Mouse (Mus musculus): ENCODE data around the gene Tex264.

The Tex264 gene

DNA sequence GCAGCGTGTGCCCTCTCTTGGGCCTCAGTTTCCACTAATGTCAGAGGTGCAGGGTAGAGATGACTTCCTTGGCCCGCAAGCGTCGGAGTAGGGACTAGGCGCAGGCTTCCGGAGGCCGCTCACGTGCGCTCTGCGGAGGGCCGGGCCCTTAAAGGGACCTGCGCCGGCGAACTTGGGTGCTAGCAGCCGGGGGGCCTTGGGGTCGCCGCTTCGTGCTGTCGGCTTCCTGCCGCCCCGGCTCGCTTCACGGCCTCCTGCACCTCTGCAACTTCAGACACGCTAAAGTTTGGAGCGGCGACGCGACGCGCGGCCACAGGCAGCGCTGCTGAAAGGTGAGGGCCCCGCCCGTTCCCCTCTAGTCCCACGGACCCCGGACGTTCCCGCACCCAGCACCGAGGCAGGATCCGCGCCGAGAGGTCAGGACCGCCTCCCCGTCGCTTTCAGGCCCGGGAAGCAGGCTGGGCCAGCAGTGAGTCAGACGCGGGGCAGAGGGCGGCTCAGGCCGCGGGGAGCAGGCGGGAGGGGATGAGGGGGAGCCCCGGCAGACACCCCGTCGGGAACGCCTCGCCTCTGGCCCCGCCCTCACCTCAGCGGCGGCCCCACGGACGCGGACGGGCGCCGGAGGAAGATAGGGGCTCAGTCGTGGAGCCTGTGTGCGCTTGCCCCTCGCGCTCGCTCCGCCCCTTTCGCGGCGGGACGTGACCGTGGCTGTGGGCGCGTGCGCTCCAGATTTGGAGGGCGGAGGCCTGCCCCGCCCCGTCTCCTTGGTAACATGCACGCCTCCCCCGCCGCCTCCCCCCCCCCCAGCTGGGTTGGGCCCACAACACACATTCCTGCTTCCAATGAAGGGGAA, at the start of gene Tex264:
TSS of gene Tex264 (minus strand) at position 679 of the 853 bp plus-strand sequence.
- peak; percentile 47 for DNase-seq (ENCODE audit: low read depth)

DNA sequence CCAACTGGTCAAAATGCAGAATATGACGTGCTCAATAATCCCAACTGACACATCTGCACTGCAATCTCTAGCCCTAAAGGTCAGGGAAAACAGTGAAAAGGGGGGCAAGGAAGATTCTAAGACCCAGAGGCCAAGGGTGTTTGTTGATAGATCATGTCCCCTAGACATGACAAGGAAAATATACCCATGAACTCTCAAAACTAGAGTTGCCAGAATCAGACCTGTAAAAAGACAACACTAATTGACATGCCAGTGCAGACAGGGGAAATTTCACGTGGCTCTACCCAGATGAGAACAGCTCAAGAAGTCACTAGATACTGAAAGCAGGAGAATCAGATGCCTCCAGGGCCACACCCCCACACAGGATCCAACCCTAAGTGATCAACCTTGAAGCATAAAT, 48.0 kb upstream of the Tex264 start:
- DNase-seq (ENCODE audit: low read depth), result no peak

DNA sequence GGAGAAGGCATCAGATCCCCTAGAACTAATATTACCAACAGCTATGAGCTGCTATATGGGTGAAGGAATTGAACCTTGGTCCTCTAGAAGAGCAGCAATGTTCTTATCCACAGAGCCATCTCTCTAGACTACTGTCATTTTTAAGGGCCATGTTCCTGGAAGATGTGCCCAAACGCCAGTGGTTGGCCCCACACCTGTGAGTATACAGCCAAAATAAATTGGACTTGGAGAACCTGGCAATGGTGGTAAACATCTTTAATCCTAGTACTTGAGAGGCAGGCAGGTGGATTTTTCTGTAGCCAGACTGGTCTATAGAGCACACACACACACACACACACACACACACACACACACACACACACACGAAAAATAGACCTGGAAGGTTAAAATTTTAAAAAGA, 43.7 kb upstream of the Tex264 start:
- DNase-seq (ENCODE audit: low read depth), result no peak

DNA sequence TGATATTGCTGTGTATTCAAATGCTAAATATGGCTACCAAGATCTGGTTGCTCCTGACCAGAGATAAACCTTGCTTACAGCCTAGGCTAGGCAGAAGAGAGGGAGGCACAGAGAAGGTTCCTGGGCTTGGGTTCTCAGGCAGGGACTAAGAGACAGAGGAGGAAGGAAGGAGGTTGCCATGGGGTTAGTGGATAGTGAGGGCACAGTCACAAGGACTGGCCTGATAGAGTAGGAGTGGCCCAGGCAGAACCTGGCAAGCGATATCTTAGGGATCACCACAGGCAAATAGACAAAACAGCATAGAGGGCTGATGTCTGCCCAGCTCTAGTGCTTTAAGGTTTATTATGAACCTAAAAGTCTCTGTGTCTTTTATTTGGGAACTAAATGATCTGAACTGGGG, 41.2 kb upstream of the Tex264 start:
- peak; percentile 29 for DNase-seq (ENCODE audit: low read depth)

DNA sequence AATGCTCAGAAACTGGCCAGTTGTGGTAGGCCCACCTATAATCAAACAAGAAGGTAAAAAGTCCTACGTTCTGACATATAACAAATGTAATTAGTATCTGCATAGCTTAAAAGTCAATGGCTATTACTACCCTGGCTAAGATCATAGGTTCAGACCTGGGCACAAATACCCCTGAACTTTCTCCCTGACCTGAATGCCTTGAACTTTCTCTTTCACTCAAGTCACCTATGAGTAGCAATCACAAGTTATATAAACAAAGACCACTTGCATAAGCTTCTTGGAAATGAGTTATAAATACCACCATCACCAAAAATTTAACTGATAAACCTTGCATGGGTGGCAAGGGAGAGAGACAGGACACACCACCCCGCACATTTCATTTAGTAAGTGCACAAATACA, 39.7 kb upstream of the Tex264 start:
- DNase-seq (ENCODE audit: low read depth), result no peak

GRCm38 (mm10) chr9:106724864-106725263, 39.1 kb upstream of the Tex264 start:
- no peak for DNase-seq (ENCODE audit: low read depth)

DNA sequence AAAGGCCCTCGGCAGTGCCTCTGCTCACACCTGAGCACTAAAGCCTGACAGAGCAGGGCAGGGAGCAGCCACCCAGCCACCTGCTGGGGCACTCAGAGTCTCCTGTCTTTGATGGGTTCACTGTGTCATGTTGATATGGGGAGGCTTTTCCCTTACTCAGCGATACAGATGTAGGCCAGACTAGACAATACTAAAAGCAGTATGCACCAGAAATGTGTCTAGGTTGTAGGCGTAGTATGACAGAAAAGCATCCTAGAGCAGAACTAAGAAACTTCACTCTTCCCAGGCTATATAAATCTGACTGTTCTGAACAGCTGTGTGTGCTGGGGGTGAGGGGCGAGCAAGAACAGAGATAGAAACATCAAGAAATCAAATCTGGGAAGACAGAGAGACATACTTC, 31.0 kb upstream of the Tex264 start:
- no peak for DNase-seq (ENCODE audit: low read depth)

DNA sequence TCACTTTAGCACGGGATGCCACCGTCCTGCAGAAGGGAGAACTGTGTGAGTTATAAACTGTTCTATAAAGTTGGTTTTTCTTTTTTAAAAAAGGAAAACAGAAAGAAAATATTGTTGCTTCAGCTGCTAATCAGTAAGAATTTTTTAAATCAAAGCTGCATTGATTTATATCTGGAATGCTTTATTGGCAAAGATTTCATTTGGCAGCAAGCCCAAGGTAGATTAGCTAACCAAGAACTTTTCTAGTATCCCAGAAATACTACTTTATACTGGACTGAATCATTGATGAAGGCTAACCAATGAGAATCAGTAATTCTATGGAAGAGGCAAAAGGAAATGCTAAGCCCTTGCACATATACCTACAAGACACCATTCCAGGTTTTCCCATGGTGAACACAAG, 30.5 kb upstream of the Tex264 start:
- DNase-seq (ENCODE audit: low read depth), result no peak

GRCm38 (mm10) chr9:106712470-106712869, 26.7 kb upstream of the Tex264 start:
- no peak for DNase-seq (ENCODE audit: low read depth)

DNA sequence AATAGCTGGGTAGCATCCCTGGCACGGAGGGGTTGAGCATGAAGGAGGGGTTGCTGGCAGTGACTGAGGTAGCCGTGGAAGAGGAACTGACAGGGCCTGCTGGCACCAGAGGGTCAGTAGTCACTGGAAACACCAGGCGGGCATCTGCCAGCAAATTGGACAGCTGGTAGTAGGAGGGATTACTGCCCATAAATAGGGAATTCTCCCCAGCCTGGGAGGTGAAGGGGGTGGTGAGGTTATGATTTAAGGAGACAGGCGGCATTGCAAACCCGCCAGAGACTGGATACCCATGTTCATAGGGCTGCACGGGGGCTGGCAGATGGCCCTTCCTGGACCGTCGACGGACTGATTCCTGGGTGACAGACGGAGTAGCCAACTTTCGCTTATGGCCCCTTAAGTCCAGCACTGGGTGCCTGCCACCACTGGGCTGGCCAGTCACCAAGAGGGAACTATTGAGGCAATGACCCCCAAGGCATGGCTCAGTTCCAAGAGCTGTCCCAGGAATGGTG, 7.3 kb upstream of the Tex264 start:
- no peak for DNase-seq (ENCODE audit: low read depth)

DNA sequence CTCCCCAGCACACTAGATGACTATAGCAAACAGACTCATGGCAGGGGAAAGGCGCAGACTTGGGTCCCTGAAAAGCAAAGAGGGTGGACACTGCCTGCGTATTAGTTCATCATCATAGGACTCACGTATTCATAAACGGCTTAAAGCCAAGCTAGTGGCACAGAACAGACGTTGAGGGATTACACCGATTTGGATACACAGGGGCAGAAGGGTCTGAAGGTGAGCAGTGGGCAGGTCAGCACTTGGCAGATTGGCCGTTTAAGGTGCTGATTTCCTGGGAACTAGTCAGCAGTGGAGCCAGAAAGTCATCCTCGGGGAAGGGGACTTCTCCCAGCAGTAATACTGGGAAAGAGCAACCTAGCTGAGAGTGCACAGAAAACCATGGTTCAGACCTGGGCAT, 3.1 kb upstream of the Tex264 start:
- DNase-seq (ENCODE audit: low read depth), result no peak

DNA sequence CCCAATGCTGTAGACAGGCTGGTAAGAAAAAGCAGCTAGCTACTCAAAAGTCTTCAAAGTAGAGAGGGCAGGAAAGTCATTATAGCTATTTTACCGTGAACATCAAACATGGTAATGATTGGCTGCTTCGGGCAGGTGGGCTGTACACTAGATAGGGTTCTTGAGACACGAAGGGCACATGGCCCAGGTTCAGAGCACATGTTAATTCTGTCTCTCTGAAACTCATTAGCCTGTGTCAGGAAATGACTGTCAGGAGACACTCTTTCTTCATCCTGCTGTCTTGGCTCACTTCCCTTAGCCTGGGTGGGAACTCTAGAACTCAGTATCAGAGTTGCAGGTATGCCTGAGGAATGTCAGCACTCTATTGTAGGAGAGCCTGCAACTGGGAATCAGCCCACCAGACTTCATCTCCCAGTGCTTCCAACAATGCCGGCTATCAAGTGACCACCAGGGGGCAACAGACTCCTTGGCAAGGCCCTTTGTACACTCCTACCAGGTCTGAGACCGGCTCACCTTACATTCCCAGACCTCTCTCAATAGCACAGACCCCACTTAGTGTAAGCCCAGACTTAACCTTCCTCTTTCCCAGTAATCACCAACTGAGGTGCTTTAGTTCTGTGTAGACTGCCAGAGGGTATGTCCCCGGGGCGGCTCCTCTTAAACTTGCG, 1.4 kb upstream of the Tex264 start:
- peak; percentile 79 for DNase-seq (ENCODE audit: low read depth)

GRCm38 (mm10) chr9:106684918-106685248, 844 bp downstream of the Tex264 start:
- DNase-seq (ENCODE audit: low read depth), result no peak

DNA sequence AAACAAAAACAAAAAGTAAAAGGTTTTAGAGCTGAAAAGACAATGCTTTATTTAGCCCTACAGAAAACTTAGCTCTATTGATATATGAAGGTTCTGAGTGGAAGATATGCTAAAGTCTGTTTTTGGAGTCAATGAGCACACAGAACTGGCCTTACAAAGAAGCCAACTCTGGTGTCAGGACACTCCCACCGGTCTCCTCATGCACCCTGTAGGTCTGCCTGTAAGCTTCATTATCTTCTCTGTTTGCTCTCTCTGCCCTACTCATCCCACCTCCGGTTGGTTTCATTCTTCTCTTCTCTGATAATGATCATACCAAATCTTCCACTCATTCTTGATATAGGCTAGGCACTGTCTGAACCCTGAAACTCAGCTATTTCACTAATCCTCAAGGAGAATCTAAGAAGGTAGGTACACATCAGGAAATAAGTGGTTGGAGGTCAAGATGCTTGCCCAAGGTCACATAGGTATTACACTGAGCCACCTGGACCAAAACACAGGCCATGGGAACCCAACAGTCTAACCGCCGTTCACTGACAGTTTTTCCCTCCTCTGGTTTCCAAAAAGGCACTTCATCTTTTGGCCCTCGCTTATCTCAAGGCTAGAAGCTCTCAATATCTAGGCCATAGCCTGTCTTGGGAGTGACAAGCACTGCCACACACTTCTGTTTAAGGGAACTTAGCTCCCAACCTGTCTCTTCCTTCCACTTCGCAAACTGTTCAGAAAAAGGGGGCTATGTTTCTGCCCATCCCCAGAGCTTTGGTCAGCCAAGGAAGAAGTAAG, 1.4 kb downstream of the Tex264 start:
- no peak for DNase-seq (ENCODE audit: low read depth)

- no peak for DNase-seq (ENCODE audit: low read depth)
Observed at GRCm38 (mm10) chr9:106681026-106681425, 4.7 kb downstream of the Tex264 start.

DNA sequence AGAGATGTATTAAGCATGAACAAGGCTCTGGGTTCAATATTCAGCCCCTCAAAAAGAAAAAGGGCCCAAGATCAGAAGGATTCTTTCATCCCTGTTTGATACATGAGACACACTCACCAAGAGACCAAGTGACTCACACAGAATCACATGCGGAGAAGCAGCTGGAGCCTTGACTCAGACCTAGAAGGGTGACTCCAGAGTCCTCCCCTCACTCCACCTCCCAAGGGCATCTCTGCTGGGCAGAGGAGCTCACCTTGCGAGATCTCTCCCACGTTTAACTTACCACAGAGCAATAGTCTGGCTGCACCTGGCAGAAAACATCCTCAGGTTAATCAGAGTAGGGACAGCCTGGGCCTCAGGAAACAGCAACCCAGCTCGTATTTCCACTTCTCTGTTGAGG, 7.5 kb downstream of the Tex264 start:
- no peak for DNase-seq (ENCODE audit: low read depth)

DNA sequence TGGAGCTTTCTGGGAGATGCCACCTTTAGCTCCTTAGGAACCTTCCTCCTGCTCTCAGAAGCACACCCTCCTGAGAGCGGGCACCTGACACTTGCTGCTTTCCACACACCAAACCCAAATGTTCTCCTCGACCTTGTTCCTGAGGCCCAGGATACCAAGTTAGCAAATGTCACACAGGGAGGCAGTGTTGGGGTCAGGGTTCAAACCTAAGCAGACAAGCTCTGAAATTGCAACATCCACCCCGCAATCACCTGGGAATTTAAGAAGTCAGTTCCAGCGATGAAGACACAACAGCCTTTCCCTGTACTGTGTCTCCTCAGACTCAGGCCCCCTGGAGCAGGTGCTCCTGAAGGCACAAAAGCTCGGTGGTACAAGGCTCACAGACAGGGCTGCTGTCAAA, 8.0 kb downstream of the Tex264 start:
- DNase-seq (ENCODE audit: low read depth), result no peak

DNA sequence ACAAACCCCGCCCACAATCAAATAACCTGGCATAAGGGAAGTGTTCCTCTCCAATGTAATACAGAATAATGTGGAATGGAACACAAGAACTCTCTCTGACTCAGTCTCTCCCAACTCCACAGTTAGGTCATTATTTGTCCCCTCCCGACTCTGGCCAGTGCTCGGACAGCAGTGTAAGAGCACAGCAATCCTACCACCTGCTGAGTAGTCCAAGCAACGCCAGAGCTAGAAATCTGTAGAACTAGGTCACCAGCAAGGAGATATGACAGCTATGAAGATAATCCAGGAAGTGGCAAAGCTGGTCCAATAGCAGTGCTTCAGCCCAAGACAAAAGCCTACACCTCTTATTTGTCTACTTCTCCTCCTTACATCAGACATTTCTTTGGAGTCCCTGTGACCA, 9.2 kb downstream of the Tex264 start:
- DNase-seq (ENCODE audit: low read depth), result no peak

- DNase-seq (ENCODE audit: low read depth), result no peak
Observed at GRCm38 (mm10) chr9:106675965-106676364, 9.8 kb downstream of the Tex264 start.

GRCm38 (mm10) chr9:106675480-106675879, 10.2 kb downstream of the Tex264 start:
- peak; percentile 71 for DNase-seq (ENCODE audit: low read depth)

GRCm38 (mm10) chr9:106673860-106674259, 11.9 kb downstream of the Tex264 start:
- no peak for DNase-seq (ENCODE audit: low read depth)

DNA sequence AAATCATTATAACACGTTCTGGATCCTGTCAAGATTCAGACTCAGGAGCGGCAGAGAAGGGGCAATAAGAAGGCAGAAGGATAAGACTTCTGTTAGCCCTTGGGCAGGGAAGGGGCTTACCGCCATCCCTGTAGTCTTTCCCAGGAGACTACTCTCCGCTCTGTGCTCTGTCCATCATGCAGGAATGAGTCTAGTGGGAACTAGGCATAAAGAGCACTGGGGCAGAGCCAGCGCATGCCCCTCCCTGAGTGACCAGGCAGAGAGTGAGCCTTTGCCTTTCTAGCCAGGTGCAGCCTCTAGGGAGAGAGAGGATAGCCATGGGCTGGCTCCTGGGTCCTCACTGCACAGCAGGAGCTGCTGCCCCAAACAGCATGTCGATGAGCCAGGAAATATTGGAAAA, 20.9 kb downstream of the Tex264 start:
- DNase-seq (ENCODE audit: low read depth), result no peak

DNA sequence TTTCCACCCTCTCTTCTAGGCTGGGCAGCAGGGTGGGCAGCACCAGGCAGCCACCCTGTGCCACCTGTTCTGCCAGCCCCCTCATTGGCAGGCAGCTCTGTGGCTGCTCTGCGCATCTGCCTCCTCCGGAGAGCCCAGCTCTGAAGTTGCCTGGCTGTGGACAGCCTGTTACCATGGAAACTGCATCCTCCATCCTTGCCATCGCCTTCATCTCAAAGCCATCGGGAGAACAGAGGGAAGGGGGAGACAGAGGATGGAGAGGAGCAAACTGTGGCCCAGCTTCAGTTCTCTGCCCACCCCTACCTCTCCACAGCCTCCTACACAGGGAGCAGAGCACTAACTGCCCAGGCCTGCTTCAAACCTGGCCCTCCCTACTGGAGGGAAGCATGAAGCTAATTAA, 21.3 kb downstream of the Tex264 start:
- no peak for DNase-seq (ENCODE audit: low read depth)
